Mouse (Mus musculus) embryonic fibroblast, embryonic 13.5 days (primary cell): ENCODE data around the gene Ccdc114.

Source experiments
- CTCF ChIP-seq: IDR thresholded peaks from 2 replicates; pipeline ENCODE4 v1.5.1; 2011; ENCODE audit warnings: mild to moderate bottlenecking, control low read depth, low read length, moderate library complexity, borderline replicate concordance; ENCODE audit not compliant: insufficient read depth
- POLR2A ChIP-seq: IDR thresholded peaks from 2 replicates; pipeline ENCODE4 v1.6.1; 2011; ENCODE audit warnings: low read depth, mild to moderate bottlenecking, control low read depth, low read length, moderate library complexity

- TF ChIP-seq CTCF = no peak
- no peak for TF ChIP-seq POLR2A
Measured at GRCm38 (mm10) chr7:45929688-45930087, 5.8 kb downstream of the Ccdc114 start.
